Mouse (Mus musculus) hindlimb bud, embryonic 11.5 days (tissue): ENCODE data around the gene Iqcd.

Source experiments
- DNase-seq: peaks from one replicate; pipeline ENCODE4 v3.0.0-alpha.2; 2012; ENCODE audit warnings: low read depth, low spot score; ENCODE audit errors: extremely low spot score

The Iqcd gene

GRCm38 (mm10) chr5:120588569-120589094, at the start of gene Iqcd, which contains the start of gene Tpcn1:
Iqcd (plus strand) TSS chr5:120589016.
Tpcn1 (minus strand) TSS chr5:120588673.
- peak; percentile 100 for DNase-seq

GRCm38 (mm10) chr5:120548236-120548850, 40.5 kb upstream of the Iqcd start:
- DNase-seq, result no peak

DNA sequence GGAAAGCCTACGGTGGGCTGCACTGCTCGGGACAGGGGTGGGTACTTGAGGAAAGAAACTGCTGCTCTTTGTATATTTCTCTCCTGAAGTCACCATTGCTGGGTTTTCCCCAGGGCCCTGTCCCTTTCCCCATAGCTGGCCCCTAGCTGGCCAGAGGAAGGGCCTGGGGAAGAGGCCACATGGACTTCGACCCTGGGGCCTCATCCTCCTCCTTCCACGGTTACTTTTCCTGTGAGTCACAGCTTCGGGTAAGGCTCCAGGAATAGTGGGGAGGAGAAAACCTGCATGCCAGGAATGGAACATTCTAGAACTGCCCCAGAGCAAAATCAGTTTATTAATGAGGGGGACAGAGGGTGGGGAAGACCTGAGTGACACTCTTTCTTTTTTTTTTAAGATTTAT, 38.7 kb upstream of the Iqcd start:
- DNase-seq, result no peak

GRCm38 (mm10) chr5:120550673-120551072, 38.1 kb upstream of the Iqcd start:
- no peak for DNase-seq

GRCm38 (mm10) chr5:120555871-120556270, 32.9 kb upstream of the Iqcd start:
- DNase-seq, result no peak

GRCm38 (mm10) chr5:120558041-120558440, 30.8 kb upstream of the Iqcd start:
- DNase-seq, result no peak

GRCm38 (mm10) chr5:120558762-120559161, 30.1 kb upstream of the Iqcd start:
- DNase-seq, result no peak

DNA sequence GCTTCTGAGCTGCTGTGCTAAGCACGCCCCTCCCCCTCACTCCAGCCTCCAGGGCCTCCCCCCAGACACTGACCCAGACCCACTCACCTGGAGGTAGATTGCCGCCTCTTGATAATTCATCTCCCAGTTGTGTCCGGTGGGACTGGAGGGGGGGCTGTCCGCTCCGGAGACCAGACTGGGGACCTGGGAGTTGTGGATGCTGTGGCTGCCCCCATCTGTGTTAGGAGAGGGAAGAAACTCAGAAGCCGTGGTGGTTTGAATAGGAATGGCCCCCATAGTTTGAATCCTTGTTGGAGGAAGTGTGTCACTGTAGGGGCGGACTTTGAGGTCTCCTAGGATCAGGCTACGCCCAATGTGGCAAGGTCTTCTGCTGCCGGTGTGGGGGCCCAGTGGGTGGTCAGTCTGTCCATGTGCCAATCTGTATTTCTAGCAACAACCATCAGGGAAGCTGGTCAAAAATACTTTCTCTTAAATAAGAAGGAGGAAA, 28.6 kb upstream of the Iqcd start:
- no peak for DNase-seq

GRCm38 (mm10) chr5:120560616-120561311, 28.1 kb upstream of the Iqcd start:
- no peak for DNase-seq

GRCm38 (mm10) chr5:120562956-120563913, 25.6 kb upstream of the Iqcd start:
- no peak for DNase-seq

DNA sequence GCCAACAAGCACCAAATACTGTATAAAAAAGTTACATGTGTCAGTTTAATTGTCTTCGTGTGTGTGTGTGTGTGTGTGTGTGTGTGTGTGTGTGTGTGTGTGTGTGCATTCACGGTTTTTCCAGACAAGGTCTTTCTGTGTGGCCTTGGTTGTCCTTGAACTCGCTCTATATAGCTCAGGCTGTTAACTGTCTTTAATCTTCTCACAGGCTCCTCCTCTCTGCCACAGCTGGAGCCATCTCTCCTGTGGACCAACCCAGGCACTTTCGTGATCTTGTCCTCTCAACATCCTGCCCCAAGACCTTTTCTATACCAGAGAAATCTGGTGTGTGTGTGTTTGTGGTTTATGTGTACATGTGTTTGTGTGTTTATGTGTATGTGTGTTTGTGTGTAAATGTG, 24.9 kb upstream of the Iqcd start:
- DNase-seq, result no peak

DNA sequence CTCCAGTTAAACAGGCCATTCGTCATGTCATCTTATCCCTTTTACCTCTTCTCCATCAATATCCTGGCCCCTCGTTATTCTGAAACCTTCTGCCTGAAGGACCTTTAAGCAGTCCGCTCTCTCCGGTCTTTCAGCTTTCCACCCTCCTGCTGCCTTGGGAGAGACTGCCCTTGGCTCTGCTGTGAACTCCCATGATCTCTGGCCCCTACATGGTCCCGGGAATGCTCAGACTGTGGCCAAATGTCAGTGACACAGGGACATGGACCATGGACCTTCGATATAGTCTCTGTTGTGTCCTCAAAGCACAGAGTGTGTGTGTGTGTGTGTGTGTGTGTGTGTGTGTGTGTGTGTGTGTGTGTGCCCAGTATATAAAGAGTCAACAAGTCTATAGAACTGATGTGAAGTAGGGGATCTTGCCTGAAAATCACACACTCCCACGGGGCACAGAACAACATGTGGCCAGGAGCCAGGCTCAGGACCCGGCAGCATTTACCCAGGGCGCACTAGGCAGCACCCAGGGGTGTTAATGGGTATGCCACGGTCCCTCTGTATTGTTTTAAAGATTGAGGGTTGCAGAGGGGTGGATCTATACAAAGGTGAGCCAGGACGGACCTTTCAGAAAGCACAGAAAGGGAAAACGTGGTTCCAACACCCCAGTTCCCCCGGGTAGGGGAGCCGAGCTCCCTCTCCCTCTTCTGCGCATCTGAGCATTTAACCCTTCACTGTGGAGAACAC, 23.5 kb upstream of the Iqcd start:
- no peak for DNase-seq

DNA sequence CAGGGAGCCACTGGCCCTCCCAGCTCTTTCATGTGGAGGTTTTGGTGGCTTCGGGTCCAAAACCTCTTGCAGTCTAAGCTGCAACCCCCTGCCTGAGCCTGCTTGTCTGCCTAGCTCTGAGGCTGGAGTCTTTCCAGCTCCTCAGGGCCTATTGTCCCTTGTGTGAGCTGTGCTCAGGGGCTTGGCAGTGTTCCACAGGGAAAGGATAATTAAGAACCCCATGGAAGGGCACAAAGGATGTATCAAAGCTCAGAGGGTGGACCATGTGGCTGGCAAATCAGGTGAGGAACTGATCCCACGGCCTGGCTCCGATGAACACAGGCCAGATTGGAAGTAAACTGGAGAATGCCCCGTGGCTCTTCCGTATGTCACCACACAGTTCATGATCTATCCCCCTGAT, 22.7 kb upstream of the Iqcd start:
- no peak for DNase-seq

GRCm38 (mm10) chr5:120566681-120567252, 22.0 kb upstream of the Iqcd start:
- DNase-seq, result no peak

DNA sequence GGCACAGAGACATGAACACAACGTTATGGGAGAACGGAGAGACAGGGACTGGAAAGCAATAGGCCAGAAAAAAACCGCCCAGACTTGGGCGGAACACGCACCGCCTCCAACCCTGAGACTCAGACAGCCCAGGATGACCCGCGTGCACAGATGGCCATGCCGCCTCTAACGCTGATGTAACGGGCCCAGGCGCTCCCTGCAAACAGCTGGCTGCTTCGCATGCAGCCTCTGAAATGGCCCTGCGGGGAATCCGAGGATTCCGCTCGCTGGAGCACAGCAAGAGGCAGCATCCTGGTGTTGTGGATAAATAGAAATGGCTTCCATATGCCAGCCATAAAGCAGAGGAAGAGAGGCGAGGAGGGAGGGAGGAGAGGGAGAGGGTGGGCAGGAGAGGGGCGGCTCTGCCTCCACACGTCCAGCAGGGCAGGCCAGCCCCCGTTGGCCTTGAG, 21.5 kb upstream of the Iqcd start:
- no peak for DNase-seq

DNA sequence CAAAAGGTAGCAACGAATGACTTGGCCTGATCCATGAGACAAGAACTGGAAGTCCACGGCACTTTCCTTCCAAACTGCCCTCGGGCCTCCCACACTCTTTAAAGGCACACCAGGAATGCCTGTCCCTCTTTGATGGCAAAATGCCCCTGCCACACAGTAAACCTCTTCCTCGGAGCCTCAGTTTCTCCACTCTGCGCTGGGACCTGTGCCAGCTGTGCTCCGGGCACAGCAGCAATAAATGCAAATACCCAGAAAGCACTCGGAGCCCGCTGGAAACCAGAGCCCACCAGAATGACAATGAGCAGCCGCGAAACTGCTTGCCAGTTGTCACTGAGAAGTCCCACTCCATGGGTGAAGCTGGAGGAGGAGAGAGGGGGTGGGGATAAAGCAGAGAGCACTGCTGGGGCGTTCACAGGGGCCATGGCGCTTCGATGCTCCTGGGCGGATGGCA, 21.0 kb upstream of the Iqcd start:
- no peak for DNase-seq

DNA sequence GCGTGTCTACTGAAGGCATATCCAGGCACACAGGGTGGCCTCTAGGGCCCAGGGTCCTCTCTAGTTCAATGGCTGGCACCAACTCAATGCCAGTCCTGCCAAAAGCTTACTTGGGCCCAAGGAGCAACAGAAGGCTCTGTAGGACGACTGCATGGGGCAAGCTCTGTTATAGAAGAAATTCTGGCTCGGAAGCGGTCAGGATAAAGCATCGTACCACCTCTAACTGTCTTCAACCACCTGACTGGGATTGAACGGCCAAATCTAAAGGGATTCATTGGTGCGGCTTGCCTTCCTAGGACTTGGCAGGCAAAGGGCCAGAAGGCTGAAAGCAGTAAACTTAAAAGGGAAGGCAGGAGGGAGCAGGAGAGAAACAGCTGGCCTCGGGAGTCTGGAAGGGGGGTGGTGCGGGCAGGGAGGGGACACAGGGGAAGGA, 20.5 kb upstream of the Iqcd start:
- no peak for DNase-seq

GRCm38 (mm10) chr5:120568964-120569363, 19.9 kb upstream of the Iqcd start:
- DNase-seq, result no peak

GRCm38 (mm10) chr5:120569791-120570190, 19.0 kb upstream of the Iqcd start:
- no peak for DNase-seq
